Mouse (Mus musculus): Measurements from ENCODE around the gene Evl.

- TF ChIP-seq CTCF (IDR thresholded peaks at IDR 0.05; ENCODE audit: low read depth) (no peak), EP300 (IDR thresholded peaks at IDR 0.05; ENCODE audit: low read depth) (no peak)
These were observed 154.9 kb downstream of the Evl start for GRCm38 (mm10) chr12:108709386-108709785.
